Mouse (Mus musculus): ENCODE measurements around the gene Wnt2b. TPM values are rescaled to one million over a fixed set of nuclear protein-coding genes. Genes with fewer than 3 reads are reported as not detected.
A peak's percentile ranks its signal among the peaks of the same experiment; 100 is the strongest.

Gene Wnt2b
- total RNA-seq (2021) (10 to 100 TPM; 16.5 to 25.9 TPM), polyA plus RNA-seq (2012; rRNA removed) (17.6 and 20.1 TPM in 2 replicates)
- long read RNA-seq, partial matches to known transcripts = 0 of 2 reads
- long read RNA-seq, other reads (novel, unspliced or antisense) = 1 of 2 reads

DNA sequence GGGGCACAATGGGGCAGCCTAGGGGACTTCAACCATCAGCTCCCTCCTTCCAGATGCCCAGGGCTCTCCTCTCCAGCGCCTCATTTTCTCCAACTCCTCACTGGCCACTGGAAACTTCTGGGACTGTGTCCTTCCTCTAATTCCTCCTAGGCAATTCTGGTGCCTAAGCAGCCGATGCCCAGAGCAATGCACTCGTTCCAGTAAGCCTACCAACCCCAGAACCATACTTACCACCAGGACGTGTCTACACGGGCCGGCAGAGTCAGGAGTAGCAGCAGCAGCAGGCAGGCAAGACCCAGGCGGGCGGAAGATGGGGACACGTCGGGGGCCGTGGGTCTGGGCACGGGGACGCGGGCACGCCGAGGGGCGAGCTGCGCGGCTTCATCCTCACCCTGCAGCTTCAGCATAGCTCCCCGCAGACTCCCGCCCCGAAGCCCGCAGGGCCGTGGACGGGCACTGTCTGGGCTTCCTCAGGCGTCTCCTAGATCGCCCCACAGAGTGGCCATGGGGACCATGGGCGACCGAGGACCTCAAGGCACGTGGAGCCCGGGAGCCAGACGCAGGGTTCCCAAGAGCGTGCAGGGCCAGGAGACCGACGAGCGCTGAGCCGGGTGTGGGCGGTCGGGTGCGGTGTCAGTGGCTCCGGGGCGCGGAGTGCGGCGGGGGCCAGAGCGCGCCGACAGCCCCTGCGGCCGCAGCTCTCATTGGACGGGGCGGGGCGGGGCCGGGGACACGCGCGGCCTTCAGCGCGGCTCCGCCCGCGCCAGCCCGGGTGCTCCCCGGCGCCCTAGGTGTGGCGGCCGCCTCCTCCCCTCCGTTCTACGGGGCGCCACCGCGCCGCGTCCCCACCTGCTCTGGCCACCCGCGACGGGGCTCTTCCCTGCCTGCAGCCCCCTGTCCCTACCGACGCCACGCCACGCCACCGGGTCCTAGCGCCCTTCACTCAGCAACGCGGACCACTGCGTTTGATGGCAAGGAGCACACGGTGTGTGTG is at the start of gene Wnt2b:
Gene Wnt2b, minus strand, starts transcription at position 856 of the 994 bp plus-strand sequence.
- peak; percentile 64 for DNase-seq

GRCm38 (mm10) chr3:105010681-105011339 is 49.1 kb upstream of the Wnt2b start:
- no peak for DNase-seq

GRCm38 (mm10) chr3:105008070-105008469 is 46.3 kb upstream of the Wnt2b start:
- no peak for DNase-seq

GRCm38 (mm10) chr3:105006101-105006500 is 44.4 kb upstream of the Wnt2b start:
- DNase-seq = no peak

GRCm38 (mm10) chr3:105005561-105006065 is 43.9 kb upstream of the Wnt2b start:
- DNase-seq = no peak

GRCm38 (mm10) chr3:105005011-105005410 is 43.3 kb upstream of the Wnt2b start:
- no peak for DNase-seq

DNA sequence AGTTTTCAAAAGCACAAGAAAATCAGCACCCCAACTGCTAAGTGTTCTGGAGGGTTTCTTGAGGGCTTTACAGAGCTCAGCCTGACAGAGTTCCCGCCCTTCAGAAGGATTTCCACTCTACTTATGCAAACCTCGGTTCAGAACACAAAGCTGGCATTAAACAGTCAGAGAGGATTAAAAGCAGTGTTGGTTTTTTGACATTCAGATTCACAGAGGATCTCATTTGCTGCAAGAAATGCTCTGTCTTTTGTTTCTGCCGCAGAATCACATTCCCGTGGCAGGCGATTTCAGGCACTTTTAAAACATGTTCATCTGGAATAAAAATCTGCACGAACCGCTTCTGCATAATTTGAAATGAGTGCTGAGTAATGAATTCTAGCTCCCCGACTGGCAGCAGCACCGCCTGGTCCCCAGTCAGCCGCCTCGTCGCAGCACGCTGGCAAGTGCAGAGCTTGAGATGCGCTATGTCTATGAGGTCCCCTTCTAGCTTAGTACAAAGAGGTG is 42.3 kb upstream of the Wnt2b start:
- DNase-seq = no peak

- DNase-seq = no peak
These were observed 39.7 kb upstream of the Wnt2b start for GRCm38 (mm10) chr3:105001374-105001773.

DNA sequence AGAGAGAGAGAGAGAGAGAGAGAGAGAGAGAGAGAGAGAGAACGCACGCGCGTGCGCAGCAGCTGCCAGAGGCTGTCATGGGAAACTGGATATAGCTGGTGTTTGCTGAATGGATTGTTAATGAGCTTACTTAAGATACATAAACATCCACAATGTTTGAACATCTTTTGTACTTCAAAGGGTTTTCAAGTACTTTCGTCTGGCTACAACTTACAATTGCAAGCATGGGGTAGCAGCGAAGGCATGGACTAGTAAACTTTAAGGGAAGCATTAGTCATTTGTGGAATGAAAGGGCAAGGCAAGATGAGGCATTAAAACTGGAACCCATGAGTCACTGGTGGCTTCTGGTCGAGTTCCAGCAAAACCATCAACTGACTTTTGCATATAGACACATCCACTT is 38.8 kb upstream of the Wnt2b start:
- peak; percentile 77 for DNase-seq

DNA sequence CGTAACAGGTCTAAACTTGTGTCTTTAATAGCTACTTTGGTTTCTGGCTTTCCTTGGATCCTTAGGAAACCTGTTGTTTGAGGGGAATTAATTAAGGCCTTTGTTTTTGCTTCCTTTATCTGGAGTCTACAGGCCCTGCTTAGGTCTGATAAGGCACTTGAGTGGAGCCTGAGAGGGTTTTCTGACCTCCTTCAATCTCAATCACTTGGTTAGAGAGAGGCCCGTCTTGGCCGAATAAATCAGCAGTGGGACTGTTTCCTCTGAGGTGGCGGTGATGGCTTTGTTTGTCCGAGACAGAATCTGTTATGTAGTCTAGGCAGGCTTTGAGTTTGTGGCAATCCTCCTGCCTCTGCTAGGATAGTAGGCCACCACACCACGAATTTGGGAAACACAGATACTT is 35.8 kb upstream of the Wnt2b start:
- DNase-seq = no peak

GRCm38 (mm10) chr3:104995707-104996106 is 34.0 kb upstream of the Wnt2b start:
- DNase-seq = no peak

GRCm38 (mm10) chr3:104994415-104994841 is 32.7 kb upstream of the Wnt2b start:
- DNase-seq = no peak

DNA sequence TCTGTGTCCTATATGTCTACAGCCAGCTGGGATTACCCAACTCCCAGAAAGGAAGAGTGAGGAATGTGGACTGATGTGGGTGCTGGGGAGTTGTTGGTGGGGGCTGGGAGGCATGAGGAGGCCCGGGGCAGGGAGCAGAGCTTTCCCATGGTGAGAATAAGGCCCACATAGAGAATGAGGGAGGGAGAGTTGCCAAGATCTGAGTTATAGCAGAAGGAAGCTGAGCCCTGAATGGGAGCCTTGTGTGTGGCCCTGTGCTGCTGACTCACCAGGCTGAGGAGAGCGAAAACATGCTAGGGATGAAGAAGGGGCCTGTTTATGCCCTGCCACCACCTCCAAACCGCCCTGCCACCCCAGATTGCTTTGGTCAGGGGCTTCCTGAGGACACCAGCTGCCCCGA is 32.1 kb upstream of the Wnt2b start:
- DNase-seq = peak; percentile 72

DNA sequence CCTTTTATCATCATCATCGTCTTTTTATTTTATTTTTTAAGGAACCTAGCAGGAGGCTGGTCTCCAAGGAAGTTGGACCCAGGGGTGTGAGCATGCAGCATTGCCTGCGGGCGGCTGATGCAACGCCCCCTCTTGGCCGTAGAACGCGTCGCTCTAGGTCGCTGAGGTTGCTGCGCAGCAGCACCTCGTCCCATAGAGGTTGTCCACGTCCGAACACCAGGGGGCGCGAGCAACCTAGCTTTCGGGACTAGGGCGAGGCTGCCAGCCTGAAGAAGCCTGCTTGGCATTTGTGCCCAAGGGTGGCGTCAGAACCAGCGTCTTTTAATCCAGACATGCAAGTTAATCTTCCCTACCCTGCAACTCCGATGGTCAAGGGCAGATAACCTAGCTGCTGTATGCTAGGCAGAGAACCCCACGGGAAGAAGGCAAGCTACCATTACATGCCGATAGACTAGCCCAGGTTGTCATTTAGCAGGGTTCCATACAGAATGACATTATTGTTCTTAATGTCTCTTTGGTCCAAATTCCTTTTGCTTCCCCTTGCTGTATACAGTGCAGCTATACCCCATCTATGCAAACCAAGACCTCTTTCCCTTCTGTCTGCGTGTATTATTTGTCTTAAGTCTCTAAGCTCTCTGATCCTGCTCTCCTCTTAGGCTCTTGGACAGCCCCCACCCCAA is 31.1 kb upstream of the Wnt2b start:
- DNase-seq = peak; percentile 92

- DNase-seq = no peak
These were observed 30.0 kb upstream of the Wnt2b start for GRCm38 (mm10) chr3:104991703-104992102.

DNA sequence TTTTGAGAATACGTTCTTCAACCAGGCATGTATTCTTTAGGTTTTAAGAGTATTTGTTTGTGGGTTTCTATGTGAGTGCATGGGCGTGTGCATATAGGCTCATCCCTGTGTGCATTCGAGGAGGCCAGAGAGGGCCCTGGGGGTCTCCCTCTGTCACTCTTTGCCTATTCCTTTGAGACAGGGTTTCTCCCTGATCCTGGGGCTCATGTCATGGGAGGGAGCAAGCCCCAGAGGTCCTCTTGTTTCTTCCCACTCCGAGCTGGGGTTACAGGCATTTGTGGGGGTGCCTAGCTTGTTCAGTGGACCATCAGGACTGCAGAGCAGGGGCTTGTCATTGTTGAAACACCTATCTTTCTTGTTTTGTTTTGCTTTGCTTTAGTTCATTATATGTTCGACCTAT is 26.2 kb upstream of the Wnt2b start:
- DNase-seq = no peak

DNA sequence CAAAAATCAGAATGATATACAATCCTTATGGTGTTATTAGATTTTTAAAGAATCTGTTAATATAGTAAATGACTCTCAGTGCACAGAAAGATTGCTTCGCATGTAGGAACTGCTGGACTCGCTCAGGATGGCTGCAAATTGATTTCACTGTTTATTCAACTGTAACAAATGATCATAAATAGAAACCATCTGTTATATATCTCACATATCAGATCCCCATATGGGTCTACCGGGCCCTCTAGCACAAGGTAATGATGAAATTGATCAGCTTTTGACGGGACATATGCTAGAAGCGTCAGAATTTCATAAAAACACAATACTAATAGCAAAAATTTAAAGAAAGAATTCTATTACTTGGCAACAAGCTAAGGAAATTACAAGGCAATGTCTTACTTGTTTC is 18.0 kb upstream of the Wnt2b start:
- DNase-seq = no peak

DNA sequence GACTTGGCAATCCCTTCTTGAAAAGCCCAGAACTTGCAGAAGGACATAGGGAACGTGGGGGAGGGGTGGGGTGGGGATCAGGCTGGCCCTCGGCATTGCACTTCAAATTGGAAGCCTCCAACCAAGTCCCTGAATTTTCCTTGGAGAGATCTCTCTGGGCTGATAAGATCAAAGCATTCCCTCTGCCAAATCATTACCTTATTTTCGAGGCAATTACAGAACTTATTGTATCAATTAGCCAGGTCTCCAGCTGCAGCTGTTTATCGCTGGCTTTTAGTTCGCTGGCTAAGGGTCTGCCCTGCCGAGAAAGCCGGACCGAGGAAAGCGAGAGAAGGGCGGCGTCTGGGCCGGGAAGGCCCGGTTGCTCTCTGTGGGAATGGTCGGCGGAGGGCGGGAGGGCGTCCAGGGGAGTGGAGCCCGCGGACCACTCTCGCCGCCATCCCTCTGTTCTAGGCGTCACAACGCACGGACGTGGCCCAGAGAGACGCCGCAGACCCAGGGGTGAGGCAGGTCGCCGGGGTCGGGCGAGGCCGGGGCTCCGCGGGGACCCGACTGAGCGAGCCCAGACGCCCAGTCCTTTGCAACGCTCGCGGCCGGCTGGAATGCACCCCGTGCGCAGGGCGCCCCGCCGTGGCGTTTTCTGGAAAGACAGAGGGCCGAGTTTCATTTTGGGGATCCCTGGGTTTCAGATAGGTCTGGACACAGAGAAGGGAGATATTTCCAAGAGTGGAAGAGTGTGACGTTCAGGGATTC is 6.0 kb upstream of the Wnt2b start:
- DNase-seq = peak; percentile 94

- no peak for DNase-seq
These were observed 4.4 kb upstream of the Wnt2b start for GRCm38 (mm10) chr3:104965991-104966554.

GRCm38 (mm10) chr3:104965070-104965855 is 3.5 kb upstream of the Wnt2b start:
- no peak for DNase-seq

All from adrenal gland, adult 2 months (tissue).